Mouse (Mus musculus) forebrain, embryonic 11.5 days (tissue): ENCODE data around the gene Zzef1. TPM values are rescaled to one million over a fixed set of nuclear protein-coding genes. Genes with fewer than 3 reads are reported as not detected.

Experiments
- microRNA-seq: library from miRNA; unstranded; fragments of <30 nt; microRNA quantifications from one replicate; pipeline ENCODE4, GENCODE M21; 2016; ENCODE audit not compliant: insufficient number of aligned reads
- polyA plus RNA-seq: library from polyadenylated mRNA; unstranded; fragments of >200 nt; fragmentation: Nextera tagmentation; extraction: Ambion mirVana; gene quantifications from 2 replicates; pipeline ENCODE4 v1.2.1, GENCODE M21; 2014

Zzef1 gene
- polyA plus RNA-seq, 1 experiment from 2014 or later: 11.0 TPM

Small RNA genes lying within 50 kb of the gene (microRNA-seq; reads per million reads assigned to microRNA genes)
- not detected for gene Gm44467

Other genes with a start within 250 kb of the Zzef1 start
- not detected in 2 replicates for gene Spns3, start 245.7 kb upstream of the Zzef1 start, polyA plus RNA-seq
- 105 and 110 TPM in 2 replicates for gene Ube2g1, start 188.9 kb upstream of the Zzef1 start, polyA plus RNA-seq
- gene Ankfy1, start 106.2 kb upstream of the Zzef1 start, polyA plus RNA-seq: 33.1 and 34.6 TPM in 2 replicates
- 3.8 and 5.6 TPM in 2 replicates for gene Cyb5d2, start 84 bp upstream of the Zzef1 start, polyA plus RNA-seq
- 0.73 and 1.3 TPM in 2 replicates for gene Atp2a3, start 164.9 kb downstream of the Zzef1 start, polyA plus RNA-seq
- 1.1 and 1.6 TPM in 2 replicates for gene P2rx1, start 202.9 kb downstream of the Zzef1 start, polyA plus RNA-seq
- 4.7 and 5.2 TPM in 2 replicates for gene Camkk1, start 222.8 kb downstream of the Zzef1 start, polyA plus RNA-seq